Mouse (Mus musculus) myocyte (in vitro differentiated cells): ENCODE results near the gene Dazl. TPM values are rescaled to one million over a fixed set of nuclear protein-coding genes. Genes with fewer than 3 reads are reported as not detected.

ENCODE experiments used
- H3K27me3 ChIP-seq: one replicate; pipeline ENCODE4 v1.6.1; 2011; ENCODE audit not compliant: control insufficient read depth, insufficient read depth, insufficient read length
- H3K36me3 ChIP-seq: one replicate; pipeline ENCODE4 v1.6.1; 2011; ENCODE audit not compliant: control insufficient read depth, insufficient read depth
- H3K4me2 ChIP-seq: one replicate; pipeline ENCODE4 v1.6.1; 2011; ENCODE audit warnings: low read depth, control low read depth
- H3K4me3 ChIP-seq: one replicate; pipeline ENCODE4 v1.5.1; 2011; ENCODE audit warnings: mild to moderate bottlenecking, control low read depth, moderate library complexity
- H3K79me2 ChIP-seq: one replicate; pipeline ENCODE4 v1.6.1; 2011; ENCODE audit not compliant: control insufficient read depth, insufficient read depth
- H3ac ChIP-seq: one replicate; pipeline ENCODE4 v1.6.1; 2011; ENCODE audit not compliant: control insufficient read depth, insufficient read length
- CEBPB ChIP-seq: IDR thresholded peaks from 2 replicates; pipeline ENCODE4 v1.6.1; 2011; ENCODE audit warnings: mild to moderate bottlenecking, moderate library complexity; ENCODE audit not compliant: poor library complexity, insufficient read depth, severe bottlenecking
- E2F4 ChIP-seq: IDR thresholded peaks from one replicate; pipeline ENCODE4 v1.6.1; 2011; ENCODE audit warnings: mild to moderate bottlenecking, control low read depth, moderate library complexity; ENCODE audit not compliant: insufficient read depth
- MAX ChIP-seq: IDR thresholded peaks from one replicate; pipeline ENCODE4 v1.6.1; 2011; ENCODE audit warnings: low read depth, mild to moderate bottlenecking, control low read depth
- MYOD1 ChIP-seq, 3 experiments: IDR thresholded peaks; one replicate each; pipeline ENCODE4 v1.6.1; 2011; ENCODE audit warnings: control low read depth in 2 of 3, low read depth in 2 of 3, mild to moderate bottlenecking in 2 of 3, moderate library complexity in 1 of 3; ENCODE audit not compliant: insufficient read length in 2 of 3, control insufficient read depth in 1 of 3
- MYOG ChIP-seq, 3 experiments: IDR thresholded peaks; one replicate each; pipeline ENCODE4 v1.6.1; 2011; ENCODE audit warnings: control low read depth in 2 of 3, low read depth in 2 of 3, mild to moderate bottlenecking in 2 of 3; ENCODE audit not compliant: insufficient read length in 2 of 3, control insufficient read depth in 1 of 3, insufficient read depth in 1 of 3
- POLR2A ChIP-seq: IDR thresholded peaks from one replicate; pipeline ENCODE4 v1.6.1; 2011; ENCODE audit warnings: low read depth, mild to moderate bottlenecking, control low read depth, moderate library complexity; ENCODE audit not compliant: insufficient read length
- POLR2AphosphoS2 ChIP-seq: IDR thresholded peaks from one replicate; pipeline ENCODE4 v1.6.1; 2011; ENCODE audit warnings: low read depth, control low read depth; ENCODE audit not compliant: insufficient read length
- REST ChIP-seq: IDR thresholded peaks from one replicate; pipeline ENCODE4 v1.6.1; 2011; ENCODE audit warnings: mild to moderate bottlenecking, control low read depth, moderate library complexity; ENCODE audit not compliant: insufficient read depth, insufficient read length
- SRF ChIP-seq: IDR thresholded peaks from one replicate; pipeline ENCODE4 v1.6.1; 2011; ENCODE audit warnings: low read depth; ENCODE audit not compliant: control insufficient read depth, insufficient read length
- TCF12 ChIP-seq: IDR thresholded peaks from one replicate; pipeline ENCODE4 v1.6.1; 2011; ENCODE audit warnings: mild to moderate bottlenecking, control low read depth; ENCODE audit not compliant: poor library complexity, insufficient read depth, severe bottlenecking
- TCF3 ChIP-seq: IDR thresholded peaks from one replicate; pipeline ENCODE4 v1.6.1; 2011; ENCODE audit warnings: low read depth, control low read depth; ENCODE audit not compliant: insufficient read length
- USF1 ChIP-seq: IDR thresholded peaks from one replicate; pipeline ENCODE4 v1.6.1; 2011; ENCODE audit warnings: low read depth, mild to moderate bottlenecking, control low read depth, moderate library complexity
- polyA plus RNA-seq: library from polyadenylated mRNA; unstranded; fragments of >200 nt; fragmentation: generic; extraction: Trizol; gene quantifications from one replicate; pipeline ENCODE4 v1.2.1, GENCODE M21; 2012; ENCODE audit warnings: missing spikeins

Dazl gene
- polyA plus RNA-seq, 1 experiment: not detected

- no peak overlapping the region for H3K4me3 ChIP-seq
- no peaks in the 10 kb centered on the region for H3K27me3 ChIP-seq
- no peak overlapping the region for H3K4me2 ChIP-seq
- no peaks in the 10 kb centered on the region for H3K79me2 ChIP-seq
- no peak for TF ChIP-seq POLR2A
- TF ChIP-seq E2F4: no peak
- no peaks in the 10 kb centered on the region for H3K36me3 ChIP-seq
- H3ac ChIP-seq: no peak overlapping the region
Measured at GRCm38 (mm10) chr17:50332012-50332300, 38.5 kb upstream of the Dazl start.

DNA sequence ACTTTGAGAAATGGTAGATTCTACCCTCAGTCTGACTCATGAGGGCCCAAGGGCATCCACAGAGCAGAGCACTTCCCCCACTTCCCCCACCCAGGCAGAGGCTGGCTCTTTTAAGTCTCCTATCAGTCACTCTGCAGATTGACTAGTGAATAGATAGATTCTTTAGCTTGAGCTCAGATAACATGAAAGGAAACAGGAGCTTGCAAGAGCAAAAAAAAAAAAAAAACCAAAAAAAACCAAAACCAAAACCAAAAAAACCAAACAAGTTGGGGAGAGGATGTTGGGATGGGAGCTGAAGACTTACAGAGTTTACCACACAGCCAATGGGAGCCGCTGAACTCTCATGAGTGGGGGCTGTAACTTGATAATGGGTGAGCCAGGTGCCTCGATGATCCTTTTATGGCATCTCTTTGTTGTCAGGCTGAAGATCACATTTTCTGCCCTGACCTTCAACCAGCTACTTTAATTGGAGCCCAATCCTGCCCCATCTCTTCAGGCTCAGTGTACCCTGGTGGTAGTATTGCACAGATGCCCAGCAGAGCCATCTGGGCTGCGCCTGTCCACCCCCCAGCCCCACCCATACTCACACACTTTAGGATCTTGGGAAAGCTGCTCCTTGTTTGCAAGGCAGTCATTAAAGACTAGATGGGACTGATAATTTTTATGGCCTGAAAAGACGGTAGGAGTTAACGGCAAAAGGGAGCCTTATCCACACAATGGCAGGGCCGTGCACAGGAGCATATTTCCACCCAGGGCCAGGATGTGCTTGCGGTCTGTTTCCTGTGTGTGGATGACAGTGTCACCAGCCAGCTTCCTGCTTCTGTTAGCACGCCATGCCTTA, 38.0 kb upstream of the Dazl start:
- Histone ChIP-seq H3K4me2 (no peak overlapping the region), H3K4me3 (no peak overlapping the region), H3K27me3 (no peaks in the 10 kb centered on the region), H3ac (no peak overlapping the region), H3K79me2 (no peaks in the 10 kb centered on the region), H3K36me3 (no peaks in the 10 kb centered on the region)
- TF ChIP-seq TCF12 (no peak), MYOG (IDR thresholded peaks at IDR 0.05; ENCODE audit: control insufficient read depth in 1 of 3, insufficient read depth in 1 of 3, insufficient read length in 2 of 3, low read depth in 2 of 3) (no peak), POLR2A (no peak), SRF (no peak), USF1 (no peak)

- Histone ChIP-seq H3K27me3 (no peaks in the 10 kb centered on the region), H3K79me2 (no peaks in the 10 kb centered on the region), H3K4me2 (no peak overlapping the region), H3K36me3 (no peaks in the 10 kb centered on the region), H3ac (no peak overlapping the region), H3K4me3 (no peak overlapping the region)
- TF ChIP-seq REST: no peak
- TF ChIP-seq E2F4: no peak
- TF ChIP-seq MAX: no peak
- TF ChIP-seq CEBPB: no peak
- TF ChIP-seq TCF12: no peak
- TF ChIP-seq USF1: no peak
- TF ChIP-seq POLR2A: no peak
- no peak for TF ChIP-seq POLR2AphosphoS2
- no peak for TF ChIP-seq MYOG (IDR thresholded peaks at IDR 0.05; ENCODE audit: control insufficient read depth in 1 of 3, insufficient read depth in 1 of 3, insufficient read length in 2 of 3, low read depth in 2 of 3)
- TF ChIP-seq MYOD1 (IDR thresholded peaks at IDR 0.05; ENCODE audit: control insufficient read depth in 1 of 3, insufficient read length in 2 of 3, low read depth in 2 of 3): no peak
- no peak for TF ChIP-seq TCF3
- no peak for TF ChIP-seq SRF
Measured at GRCm38 (mm10) chr17:50330245-50330644, 36.8 kb upstream of the Dazl start.

GRCm38 (mm10) chr17:50324658-50325057, 31.2 kb upstream of the Dazl start:
- TF ChIP-seq USF1: no peak
- TF ChIP-seq MAX: no peak
- no peak for TF ChIP-seq POLR2AphosphoS2
- no peak for TF ChIP-seq TCF12
- TF ChIP-seq MYOD1 (IDR thresholded peaks at IDR 0.05; ENCODE audit: control insufficient read depth in 1 of 3, insufficient read length in 2 of 3, low read depth in 2 of 3): no peak
- no peak for TF ChIP-seq POLR2A
- no peak for TF ChIP-seq SRF
- TF ChIP-seq MYOG (IDR thresholded peaks at IDR 0.05; ENCODE audit: control insufficient read depth in 1 of 3, insufficient read depth in 1 of 3, insufficient read length in 2 of 3, low read depth in 2 of 3): no peak
- no peak for TF ChIP-seq E2F4
- no peak for TF ChIP-seq TCF3
- TF ChIP-seq REST: no peak
- no peak for TF ChIP-seq CEBPB
- Histone ChIP-seq H3K4me3 (no peak overlapping the region), H3ac (no peak overlapping the region), H3K4me2 (no peak overlapping the region), H3K27me3 (no peaks in the 10 kb centered on the region), H3K79me2 (no peaks in the 10 kb centered on the region), H3K36me3 (no peaks in the 10 kb centered on the region)

GRCm38 (mm10) chr17:50318810-50319209, 25.4 kb upstream of the Dazl start:
- Histone ChIP-seq H3K4me2 (no peak overlapping the region), H3K4me3 (no peak overlapping the region), H3ac (no peak overlapping the region), H3K27me3 (no peaks in the 10 kb centered on the region), H3K36me3 (no peaks in the 10 kb centered on the region), H3K79me2 (no peaks in the 10 kb centered on the region)
- TF ChIP-seq TCF3 (no peak), MAX (no peak), E2F4 (no peak), MYOG (IDR thresholded peaks at IDR 0.05; ENCODE audit: control insufficient read depth in 1 of 3, insufficient read depth in 1 of 3, insufficient read length in 2 of 3, low read depth in 2 of 3) (no peak), TCF12 (no peak), SRF (no peak), CEBPB (no peak), MYOD1 (IDR thresholded peaks at IDR 0.05; ENCODE audit: control insufficient read depth in 1 of 3, insufficient read length in 2 of 3, low read depth in 2 of 3) (no peak), REST (no peak), USF1 (no peak), POLR2A (no peak), POLR2AphosphoS2 (no peak)
